ENCODE assay signal across 19 mouse cellular contexts in the genomic region with DNA sequence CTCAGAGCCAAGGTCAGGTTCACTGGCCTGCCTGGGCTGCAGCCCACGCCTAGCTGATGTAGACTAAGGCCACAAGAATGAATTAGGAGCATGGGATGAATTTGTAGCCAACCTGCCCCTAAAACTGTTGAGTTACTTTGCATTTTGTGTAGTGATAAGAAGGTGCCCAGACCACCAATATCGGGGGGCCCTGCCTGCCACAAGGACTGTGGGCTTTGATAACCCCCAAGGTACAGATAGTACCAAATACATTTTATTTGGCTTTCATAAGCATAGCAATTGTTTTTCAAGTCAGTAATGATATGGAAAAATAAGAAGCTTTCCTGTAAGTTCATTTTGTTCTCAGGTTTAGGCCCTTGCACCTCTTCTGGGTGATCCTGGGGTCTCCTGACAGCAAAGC. TPM values are rescaled to one million over a fixed set of nuclear protein-coding genes. Genes with fewer than 3 reads are reported as not detected.
DNase-seq lines count a peak whose midpoint lies in the region; ATAC-seq and TF ChIP-seq lines count a peak whose summit lies in the region.
"Had no signal": no experiment of that assay in that cellular context is flagged by ENCODE, and none has a peak within 500 bp of the region (broad histone marks: within the 10 kb centered on the region; RNA-seq: fewer than 3 reads in every experiment).

No protein-coding gene starts in this region.

- TF ChIP-seq CTCF in heart, adult 2 months (IDR thresholded peaks at IDR 0.05), result no peak
- no peak for TF ChIP-seq CTCF in MEL (IDR thresholded peaks at IDR 0.05 in 2 of 3, conservative IDR thresholded peaks at IDR 0.05 in 1 of 3; ENCODE audit: control insufficient read depth in 1 of 3, insufficient read depth in 1 of 3, low read depth in 2 of 3, low read length in 3 of 3, poor library complexity in 1 of 3, severe bottlenecking in 1 of 3)

- peaks cover 40% of the 10 kb centered on the region for H3K36me3 ChIP-seq in heart, adult 2 months (ENCODE audit: control insufficient read depth, insufficient read depth, low read length)
- H3K36me3 ChIP-seq in MEL (ENCODE audit: control insufficient read depth in 1 of 2, insufficient read depth in 2 of 2, low read length in 2 of 2), result peaks cover 0 to 15% of the 10 kb centered on the region in 2 experiments; a peak in 2 of 4 replicates
- H3K36me3 ChIP-seq in limb, embryonic 10.5 days, result no peaks in the 10 kb centered on the region
- H3K36me3 ChIP-seq in liver, embryonic 15.5 days (replicated peaks), result 0 out of 2 replicates have a peak, but pooled peaks cover 3% of the 10 kb centered on the region
- H3K36me3 ChIP-seq: hindbrain, embryonic 15.5 days; intestine, embryonic 15.5 days; limb, embryonic 13.5 days; midbrain, embryonic 13.5 days; neural tube, embryonic 13.5 days; stomach, embryonic 15.5 days had no signal

- DNase-seq in heart, adult 2 months, result no peak
- DNase-seq in heart, postnatal 25 days (ENCODE audit: low spot score), result no peak
- DNase-seq in MEL (ENCODE audit: low read depth, low spot score), result peak; percentile 60
- no peak for DNase-seq in limb, embryonic 10.5 days (ENCODE audit: low spot score)
- DNase-seq in ovary, adult 18-20 months (ENCODE audit: low spot score), result no peak
- no peak for DNase-seq in layer of hippocampus, postnatal 25 days (ENCODE audit: extremely low spot score in 1 of 2, low spot score in 1 of 2)
- DNase-seq in retina, postnatal 1 day, result no peak
- DNase-seq: cerebellum, adult 9-10 months; heart, postnatal 14 days had no signal

- peaks cover 35% of the 10 kb centered on the region for H3K4me1 ChIP-seq in heart, adult 2 months (ENCODE audit: control insufficient read depth, insufficient read depth, low read length)
- peaks cover 20 to 30% of the 10 kb centered on the region in 2 experiments for H3K4me1 ChIP-seq in MEL (ENCODE audit: control insufficient read depth in 1 of 2, insufficient read depth in 2 of 2, low read length in 2 of 2)
- peaks cover 41% of the 10 kb centered on the region for H3K4me1 ChIP-seq in limb, embryonic 10.5 days
- H3K4me1 ChIP-seq in liver, embryonic 15.5 days (replicated peaks), result peaks cover 66% of the 10 kb centered on the region
- H3K4me1 ChIP-seq: hindbrain, embryonic 15.5 days had no signal

- H3K9ac ChIP-seq in heart, adult 2 months (ENCODE audit: low read depth, low read length), result 0 out of 2 replicates have a peak overlapping the region, but pooled peaks have one; percentile 17
- H3K9ac ChIP-seq in MEL (ENCODE audit: control insufficient read depth, low read depth, low read length, poor library complexity, severe bottlenecking), result peak overlapping the region; percentile 50; the same call in 1 of the 2 replicates
- H3K9ac ChIP-seq in liver, embryonic 15.5 days, result 0 out of 2 replicates have a peak overlapping the region, but pooled peaks have one; percentile 11
- H3K9ac ChIP-seq: embryonic facial prominence, embryonic 15.5 days; hindbrain, embryonic 15.5 days; intestine, embryonic 15.5 days; kidney, embryonic 15.5 days; limb, embryonic 13.5 days; midbrain, embryonic 13.5 days; neural tube, embryonic 13.5 days; stomach, embryonic 15.5 days had no signal

- peak overlapping the region; percentile 73 for H3K27ac ChIP-seq in heart, adult 2 months
- H3K27ac ChIP-seq in MEL (ENCODE audit: control insufficient read depth, low read depth, low read length), result peak overlapping the region; percentile 76
- peak overlapping the region; percentile 4; the same call in 1 of the 2 replicates for H3K27ac ChIP-seq in limb, embryonic 10.5 days
- H3K27ac ChIP-seq in liver, embryonic 15.5 days (replicated peaks), result peak overlapping the region; percentile 72
- H3K27ac ChIP-seq: embryonic facial prominence, embryonic 15.5 days; hindbrain, embryonic 15.5 days; intestine, embryonic 15.5 days; kidney, embryonic 15.5 days; limb, embryonic 13.5 days; midbrain, embryonic 13.5 days; neural tube, embryonic 13.5 days; stomach, embryonic 15.5 days had no signal

- intact Hi-C loops in heart, adult 2 months (cut with DNase I), result loop anchor here (2.0 kb wide), 1 partner anchor 18 kb away; no protein-coding TSS in a partner anchor
- intact Hi-C loops in heart, postnatal 25 days (cut with DNase I), result no loop called here

- no peak for TF ChIP-seq RAD21 in MEL (IDR thresholded peaks at IDR 0.05; ENCODE audit: low read depth, low read length)

- no peak for TF ChIP-seq EP300 in heart, adult 2 months (IDR thresholded peaks at IDR 0.05; ENCODE audit: insufficient read depth, low read depth, low read length)
- TF ChIP-seq EP300 in MEL (IDR thresholded peaks at IDR 0.05; ENCODE audit: low read depth in 1 of 2, low read length in 2 of 2), result peak; percentile 92 to 97

- peak; percentile 50; the same call in 1 of the 2 replicates for ATAC-seq in liver, embryonic 15.5 days (ENCODE audit: insufficient read depth)
- ATAC-seq: CD4-positive, CD25-positive, alpha-beta regulatory T cell, adult 4 months; intestine, embryonic 15.5 days; midbrain, embryonic 13.5 days had no signal

- H3K4me2 ChIP-seq in liver, embryonic 15.5 days, result peak overlapping the region; percentile 29
- H3K4me2 ChIP-seq: embryonic facial prominence, embryonic 15.5 days; hindbrain, embryonic 15.5 days; intestine, embryonic 15.5 days; kidney, embryonic 15.5 days; limb, embryonic 13.5 days; midbrain, embryonic 13.5 days; neural tube, embryonic 13.5 days; stomach, embryonic 15.5 days had no signal

- no peak overlapping the region for H3K4me3 ChIP-seq in heart, adult 2 months
- no peak overlapping the region for H3K4me3 ChIP-seq in MEL (ENCODE audit: control insufficient read depth in 1 of 2, insufficient read depth in 1 of 2, low read depth in 2 of 2, low read length in 2 of 2)
- no peak overlapping the region for H3K4me3 ChIP-seq in limb, embryonic 10.5 days
- H3K4me3 ChIP-seq in liver, embryonic 15.5 days (replicated peaks), result no peak overlapping the region
- H3K4me3 ChIP-seq: embryonic facial prominence, embryonic 15.5 days; hindbrain, embryonic 15.5 days; intestine, embryonic 15.5 days; kidney, embryonic 15.5 days; limb, embryonic 13.5 days; midbrain, embryonic 13.5 days; neural tube, embryonic 13.5 days; stomach, embryonic 15.5 days had no signal

- no peak for TF ChIP-seq POLR2A in heart, adult 2 months (IDR thresholded peaks at IDR 0.05; ENCODE audit: insufficient read depth, low read depth, low read length)
- TF ChIP-seq POLR2A in MEL (IDR thresholded peaks at IDR 0.05; ENCODE audit: control insufficient read depth in 1 of 2, insufficient read depth in 1 of 2, low read depth in 1 of 2, low read length in 2 of 2, poor library complexity in 1 of 2), result no peak

- WGBS in heart, adult 2 months, result 61% methylated on average over 2 of the region's 2 CpGs
- 94% methylated on average over 2 of the region's 2 CpGs for WGBS in limb, embryonic 10.5 days
- 25% methylated on average over 2 of the region's 2 CpGs for WGBS in liver, embryonic 15.5 days (ENCODE audit: insufficient replicate concordance)

- no peaks in the 10 kb centered on the region for H3K9me3 ChIP-seq in MEL (replicated peaks; ENCODE audit: insufficient read depth, low read length)
- no peaks in the 10 kb centered on the region for H3K9me3 ChIP-seq in limb, embryonic 10.5 days (replicated peaks)
- H3K9me3 ChIP-seq in liver, embryonic 15.5 days (replicated peaks), result no peaks in the 10 kb centered on the region
- H3K9me3 ChIP-seq: embryonic facial prominence, embryonic 15.5 days; hindbrain, embryonic 15.5 days; intestine, embryonic 15.5 days; kidney, embryonic 15.5 days; limb, embryonic 13.5 days; midbrain, embryonic 13.5 days; neural tube, embryonic 13.5 days; stomach, embryonic 15.5 days had no signal

- H3K27me3 ChIP-seq in heart, adult 2 months (ENCODE audit: control insufficient read depth, insufficient read depth, low read length), result no peaks in the 10 kb centered on the region
- H3K27me3 ChIP-seq in MEL (ENCODE audit: control insufficient read depth in 1 of 2, insufficient read depth in 2 of 2, low read length in 2 of 2), result no peaks in the 10 kb centered on the region
- H3K27me3 ChIP-seq in limb, embryonic 10.5 days (ENCODE audit: low read depth, poor library complexity, severe bottlenecking), result no peaks in the 10 kb centered on the region
- H3K27me3 ChIP-seq in liver, embryonic 15.5 days, result no peaks in the 10 kb centered on the region
- H3K27me3 ChIP-seq: embryonic facial prominence, embryonic 15.5 days; hindbrain, embryonic 15.5 days; intestine, embryonic 15.5 days; kidney, embryonic 15.5 days; limb, embryonic 13.5 days; midbrain, embryonic 13.5 days; neural tube, embryonic 13.5 days; stomach, embryonic 15.5 days had no signal

- H3K79me2 ChIP-seq in heart, adult 2 months (replicated peaks; ENCODE audit: control insufficient read depth, insufficient read depth, low read length), result no peaks in the 10 kb centered on the region
- no peaks in the 10 kb centered on the region for H3K79me2 ChIP-seq in MEL (ENCODE audit: control insufficient read depth, insufficient read depth, low read length, poor library complexity)

RNA-seq across cellular contexts. Expression of a gene that starts 12.5 kb away (rescaled TPM):
- total RNA-seq in heart, adult 2 months (2021), result 100 to 1,000 TPM; 113 to 122 TPM
- 230 and 239 TPM in 2 replicates for polyA plus RNA-seq in heart, adult 2 months (2012; rRNA removed)
- total RNA-seq in heart, postnatal 25 days (2021), result 100 to 1,000 TPM; 126 to 140 TPM
- 0.33 and 0.73 TPM in 2 replicates for total RNA-seq in MEL (2012; rRNA removed)
- polyA plus RNA-seq in MEL (2012; ENCODE audit: insufficient read depth in 1 of 2, insufficient read length in 2 of 2, low read depth in 1 of 2, low replicate concordance in 2 of 2, missing spikeins in 1 of 2), result 1 to 10 TPM in 1 of 2 experiments, not detected in 1; 1.0 TPM
- 27.9 and 28.5 TPM in 2 replicates for polyA plus RNA-seq in limb, embryonic 10.5 days (2016; fragmentation: Nextera tagmentation; extraction: Ambion mirVana)
- polyA plus RNA-seq in liver, embryonic 15.5 days (2015; fragmentation: Nextera tagmentation; extraction: Ambion mirVana), result 23.5 and 29.5 TPM in 2 replicates
- total RNA-seq in layer of hippocampus, postnatal 25 days (2021), result 10 to 100 TPM; 17.4 to 24.2 TPM
- polyA plus RNA-seq: CD4-positive, CD25-positive, alpha-beta regulatory T cell, adult 4 months had no signal

RNA-seq across cellular contexts. Expression of a gene that starts 37.3 kb away (rescaled TPM):
- 100 to 1,000 TPM; 606 to 670 TPM for total RNA-seq in heart, adult 2 months (2021)
- polyA plus RNA-seq in heart, adult 2 months (2012; rRNA removed), result 584 and 623 TPM in 2 replicates
- 100 to 1,000 TPM; 733 to 743 TPM for total RNA-seq in heart, postnatal 25 days (2021)
- 0.12 TPM in 1 of 2 replicates, not detected in the other for total RNA-seq in MEL (2012; rRNA removed)
- polyA plus RNA-seq in MEL (2012; ENCODE audit: insufficient read depth in 1 of 2, insufficient read length in 2 of 2, low read depth in 1 of 2, low replicate concordance in 2 of 2, missing spikeins in 1 of 2), result under 1 TPM in 1 of 2 experiments, not detected in 1; 0.13 TPM
- polyA plus RNA-seq in limb, embryonic 10.5 days (2016; fragmentation: Nextera tagmentation; extraction: Ambion mirVana), result 21.6 and 35.7 TPM in 2 replicates
- polyA plus RNA-seq in liver, embryonic 15.5 days (2015; fragmentation: Nextera tagmentation; extraction: Ambion mirVana), result 4.7 and 6.6 TPM in 2 replicates
- 100 to 1,000 TPM; 127 to 140 TPM for total RNA-seq in layer of hippocampus, postnatal 25 days (2021)
- polyA plus RNA-seq: CD4-positive, CD25-positive, alpha-beta regulatory T cell, adult 4 months had no signal

RNA-seq across cellular contexts. Expression of a gene that starts 45.1 kb away (rescaled TPM):
- 1 to 10 TPM; 4.6 to 5.7 TPM for total RNA-seq in heart, adult 2 months (2021)
- 17.8 and 18.0 TPM in 2 replicates for polyA plus RNA-seq in heart, adult 2 months (2012; rRNA removed)
- 1 to 10 TPM; 4.2 to 6.0 TPM for total RNA-seq in heart, postnatal 25 days (2021)
- 32.5 and 40.0 TPM in 2 replicates for total RNA-seq in MEL (2012; rRNA removed)
- 10 to 100 TPM in 1 of 2 experiments, not detected in 1; 73.9 TPM for polyA plus RNA-seq in MEL (2012; ENCODE audit: insufficient read depth in 1 of 2, insufficient read length in 2 of 2, low read depth in 1 of 2, low replicate concordance in 2 of 2, missing spikeins in 1 of 2)
- 31.6 and 35.4 TPM in 2 replicates for polyA plus RNA-seq in limb, embryonic 10.5 days (2016; fragmentation: Nextera tagmentation; extraction: Ambion mirVana)
- 41.2 and 51.2 TPM in 2 replicates for polyA plus RNA-seq in liver, embryonic 15.5 days (2015; fragmentation: Nextera tagmentation; extraction: Ambion mirVana)
- total RNA-seq in layer of hippocampus, postnatal 25 days (2021), result 10 to 100 TPM in 1 of 2 experiments, 1 to 10 TPM in 1; 8.4 to 10.7 TPM

RNA-seq across cellular contexts. Expression of a gene that starts 54.0 kb away (rescaled TPM):
- 10 to 100 TPM; 21.0 to 25.3 TPM for total RNA-seq in heart, adult 2 months (2021)
- polyA plus RNA-seq in heart, adult 2 months (2012; rRNA removed), result 42.3 and 49.3 TPM in 2 replicates
- 10 to 100 TPM; 23.4 to 26.4 TPM for total RNA-seq in heart, postnatal 25 days (2021)
- total RNA-seq in MEL (2012; rRNA removed), result 30.9 and 37.7 TPM in 2 replicates
- 100 to 1,000 TPM in 1 of 2 experiments, not detected in 1; 125 TPM for polyA plus RNA-seq in MEL (2012; ENCODE audit: insufficient read depth in 1 of 2, insufficient read length in 2 of 2, low read depth in 1 of 2, low replicate concordance in 2 of 2, missing spikeins in 1 of 2)
- 156 and 160 TPM in 2 replicates for polyA plus RNA-seq in limb, embryonic 10.5 days (2016; fragmentation: Nextera tagmentation; extraction: Ambion mirVana)
- 48.3 and 49.6 TPM in 2 replicates for polyA plus RNA-seq in liver, embryonic 15.5 days (2015; fragmentation: Nextera tagmentation; extraction: Ambion mirVana)
- total RNA-seq in layer of hippocampus, postnatal 25 days (2021), result 100 to 1,000 TPM in 1 of 2 experiments, 10 to 100 TPM in 1; 96.0 to 106 TPM

RNA-seq across cellular contexts. Expression of a gene that starts 59.4 kb away (rescaled TPM):
- total RNA-seq in heart, adult 2 months (2021), result 100 to 1,000 TPM; 107 to 125 TPM
- 129 and 174 TPM in 2 replicates for polyA plus RNA-seq in heart, adult 2 months (2012; rRNA removed)
- 100 to 1,000 TPM; 104 to 110 TPM for total RNA-seq in heart, postnatal 25 days (2021)
- total RNA-seq in MEL (2012; rRNA removed), result 9.0 and 12.5 TPM in 2 replicates
- polyA plus RNA-seq in MEL (2012; ENCODE audit: insufficient read depth in 1 of 2, insufficient read length in 2 of 2, low read depth in 1 of 2, low replicate concordance in 2 of 2, missing spikeins in 1 of 2), result 10 to 100 TPM in 1 of 2 experiments, not detected in 1; 26.5 TPM
- 11.8 and 16.7 TPM in 2 replicates for polyA plus RNA-seq in limb, embryonic 10.5 days (2016; fragmentation: Nextera tagmentation; extraction: Ambion mirVana)
- polyA plus RNA-seq in liver, embryonic 15.5 days (2015; fragmentation: Nextera tagmentation; extraction: Ambion mirVana), result 11.6 and 11.7 TPM in 2 replicates
- total RNA-seq in layer of hippocampus, postnatal 25 days (2021), result 100 to 1,000 TPM; 105 to 124 TPM

Comparison
In these comparisons a context has a peak if more than half of its experiments do, and no peak if none do; other contexts are left out.
1. H3K27ac ChIP-seq: peak in every context shown above with its lines; median percentile 76 in MEL; 73 in heart, adult 2 months; 72 in liver, embryonic 15.5 days; 4 in limb, embryonic 10.5 days.
2. RNA of a gene that starts 12.5 kb away (total RNA-seq): 126 to 140 TPM in heart, postnatal 25 days, 113 to 122 TPM in heart, adult 2 months and 17.4 to 24.2 TPM in layer of hippocampus, postnatal 25 days; 0.33 to 0.73 TPM in MEL; every median in the first group is over 10 times any median in the second.
3. RNA of a gene that starts 37.3 kb away (total RNA-seq): 733 to 743 TPM in heart, postnatal 25 days, 606 to 670 TPM in heart, adult 2 months and 127 to 140 TPM in layer of hippocampus, postnatal 25 days; 0.12 TPM in MEL; every median in the first group is over 100 times any median in the second.
4. Peak in every context shown above with its lines, with median percentiles within 50 percentile points of each other: H3K9ac ChIP-seq.